Mouse (Mus musculus) heart, adult 8-10 months (tissue): ENCODE measurements around the gene Hcfc1. TPM values are rescaled to one million over a fixed set of nuclear protein-coding genes. Genes with fewer than 3 reads are reported as not detected.

Source experiments
- DNase-seq: peaks from one replicate; pipeline ENCODE4 v3.0.0; 2022; ENCODE audit warnings: low spot score
- total RNA-seq, 4 experiments: library from RNA; stranded (reverse); gene quantifications; 2 replicates each; pipeline ENCODE4 v1.2.4; 2022

Gene Hcfc1
- total RNA-seq: 10 to 100 TPM; 36.7 to 39.7 (median 39.7) TPM

GRCm38 (mm10) chrX:73966248-73967176, at the start of gene Hcfc1:
Gene Hcfc1, minus strand, starts transcription at chrX:73966357.
- peak; percentile 89 for DNase-seq

DNA sequence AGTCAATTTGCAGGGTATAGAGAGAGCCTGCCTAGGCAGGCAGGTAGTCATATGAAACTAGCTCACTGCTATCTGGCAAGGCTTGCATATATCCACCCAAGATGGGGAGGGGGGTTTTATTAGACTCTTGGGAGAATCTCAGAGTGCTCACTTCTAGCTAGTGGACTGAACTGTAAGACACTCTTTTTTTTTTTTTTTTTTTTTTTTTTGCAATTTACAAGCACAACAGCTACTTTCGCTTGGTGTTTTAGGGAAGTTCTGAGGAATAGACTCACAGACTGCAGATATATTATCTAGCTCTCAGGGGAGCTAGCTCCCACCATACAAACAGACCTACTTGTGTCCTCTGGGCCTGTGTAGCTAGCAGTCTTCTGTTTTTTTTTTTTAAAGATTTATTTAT, 48.4 kb upstream of the Hcfc1 start:
- DNase-seq: no peak

GRCm38 (mm10) chrX:74008063-74008462, 41.9 kb upstream of the Hcfc1 start:
- DNase-seq: no peak

DNA sequence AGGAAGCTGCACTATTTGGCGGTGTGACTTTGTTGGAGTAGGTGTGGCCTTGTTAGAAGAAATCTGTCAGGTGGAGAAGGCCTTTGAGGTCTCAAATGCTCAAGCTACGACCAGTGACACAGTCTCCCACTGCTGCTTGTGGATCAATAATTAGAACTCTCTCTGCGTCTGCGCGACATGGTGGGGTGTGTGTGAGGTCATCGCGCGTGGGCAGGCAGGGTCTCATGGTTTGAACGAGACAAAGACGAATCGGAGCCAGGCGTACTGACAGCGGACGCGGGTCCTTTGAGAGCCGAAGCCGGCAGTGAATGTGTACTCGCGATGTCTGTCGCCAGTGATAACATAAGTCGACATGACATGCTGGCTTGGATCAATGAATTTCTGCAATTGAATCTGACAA, 40.2 kb upstream of the Hcfc1 start:
- DNase-seq: no peak

GRCm38 (mm10) chrX:74003644-74004043, 37.5 kb upstream of the Hcfc1 start:
- DNase-seq: no peak

- DNase-seq: no peak
Measured at GRCm38 (mm10) chrX:74001024-74001423, 34.9 kb upstream of the Hcfc1 start.

DNA sequence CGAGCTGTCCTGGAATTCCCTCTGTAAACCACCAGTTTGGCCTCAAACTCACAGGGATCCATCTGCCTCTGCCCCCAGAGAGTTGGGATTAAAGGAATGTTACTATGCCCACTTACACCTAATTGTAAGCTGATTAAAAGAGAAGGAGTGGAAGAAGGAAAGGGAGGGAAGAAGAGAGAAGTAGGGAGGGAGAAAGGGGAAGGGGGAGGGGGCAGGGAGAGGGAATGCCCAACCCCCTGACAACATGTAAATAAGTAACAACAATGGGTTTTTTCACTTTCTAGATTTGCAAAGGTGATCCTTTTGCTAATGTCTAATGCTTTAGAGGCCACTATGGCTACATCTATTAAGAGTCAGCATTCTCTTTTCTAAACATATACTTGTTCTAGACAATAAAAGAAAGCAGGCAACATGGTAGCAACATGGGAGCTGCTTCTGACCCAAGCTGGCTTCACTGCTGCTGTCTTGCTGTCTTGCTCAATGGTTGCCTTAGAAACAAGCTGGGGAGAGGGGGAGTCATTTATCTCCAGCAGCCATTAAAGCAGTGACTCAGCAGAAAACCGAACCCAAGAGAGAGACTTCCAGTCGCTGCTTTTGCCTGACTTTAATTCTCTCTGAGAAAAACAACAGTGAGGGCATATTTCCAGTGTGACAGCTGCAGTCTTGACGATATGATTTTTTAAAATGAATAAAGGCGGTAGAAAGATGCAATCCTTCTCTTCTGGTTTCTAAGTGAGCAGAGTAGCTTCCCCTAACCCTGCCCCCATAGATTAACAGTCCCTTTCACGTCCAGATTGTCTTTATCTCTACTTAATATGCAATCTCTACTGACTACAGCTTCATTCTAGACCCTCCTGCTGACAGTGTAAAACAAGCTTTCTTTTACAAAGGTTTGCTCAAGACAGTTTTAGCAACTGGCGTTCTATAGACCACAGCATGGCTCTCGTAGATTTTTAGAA, 33.0 kb upstream of the Hcfc1 start:
- peak; percentile 40 for DNase-seq

DNA sequence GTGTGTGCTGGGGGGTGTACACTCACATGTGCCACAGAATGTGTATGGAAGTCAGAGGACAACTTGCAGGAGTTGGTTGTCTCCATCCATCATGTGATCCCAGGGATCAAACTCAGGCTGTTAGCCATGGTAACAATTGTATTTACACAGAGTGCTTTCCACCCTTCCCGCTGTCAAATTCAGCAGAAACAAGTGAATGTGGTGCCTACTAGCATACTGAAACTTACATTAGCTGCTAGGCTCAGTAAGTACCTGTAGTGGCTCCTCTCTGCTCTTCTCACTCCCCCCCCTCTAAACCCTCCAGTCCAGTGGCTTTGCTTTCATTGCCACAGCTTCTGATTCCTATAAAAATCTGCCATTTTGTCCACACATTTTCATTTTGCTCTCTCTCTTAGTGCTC, 11.6 kb upstream of the Hcfc1 start:
- DNase-seq: no peak

- no peak for DNase-seq
Measured at GRCm38 (mm10) chrX:73976283-73976682, 10.1 kb upstream of the Hcfc1 start.

DNA sequence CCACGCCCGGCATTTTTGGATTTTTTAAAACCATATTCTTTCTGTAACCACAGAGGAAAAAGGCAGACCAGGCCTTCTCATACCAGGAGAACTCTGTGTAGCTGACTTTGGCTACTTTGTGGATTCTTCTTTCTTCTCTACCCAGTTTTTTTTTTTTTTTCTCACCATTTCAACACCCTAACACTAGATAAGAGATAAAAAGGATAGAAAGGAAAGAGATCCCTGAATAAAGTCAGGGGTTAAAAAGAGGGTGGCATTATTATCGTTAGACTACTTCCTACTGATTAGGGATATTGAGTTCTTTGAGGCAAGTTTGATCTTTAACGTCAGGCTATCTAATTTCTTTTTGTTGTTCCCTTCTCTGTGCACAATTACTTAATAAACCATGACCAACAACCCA, 6.6 kb upstream of the Hcfc1 start:
- no peak for DNase-seq

DNA sequence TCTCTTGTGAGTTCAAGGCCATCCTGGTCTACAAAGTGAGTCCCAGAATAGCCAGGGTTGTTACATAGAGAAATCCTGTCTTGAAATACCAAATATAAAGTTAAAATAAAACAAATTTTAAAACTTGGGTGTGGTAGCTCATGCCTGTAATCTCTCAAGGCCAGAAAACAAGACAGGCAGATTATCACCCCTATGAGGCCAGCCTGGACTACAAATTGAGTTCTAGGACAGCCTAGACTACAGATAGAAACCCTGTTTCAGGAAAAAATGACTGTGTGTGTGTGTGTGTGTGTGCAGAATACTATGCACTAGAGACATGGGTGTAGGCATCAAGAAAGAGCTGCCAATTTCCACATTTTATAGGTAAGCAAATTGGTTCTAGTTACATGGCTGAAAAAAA, 4.6 kb upstream of the Hcfc1 start:
- no peak for DNase-seq

- no peak for DNase-seq
Measured at GRCm38 (mm10) chrX:73969729-73970128, 3.6 kb upstream of the Hcfc1 start.

GRCm38 (mm10) chrX:73969167-73969566, 3.0 kb upstream of the Hcfc1 start:
- no peak for DNase-seq

- peak; percentile 89 for DNase-seq
Measured at GRCm38 (mm10) chrX:73967177-73968075, 1.3 kb upstream of the Hcfc1 start.

DNA sequence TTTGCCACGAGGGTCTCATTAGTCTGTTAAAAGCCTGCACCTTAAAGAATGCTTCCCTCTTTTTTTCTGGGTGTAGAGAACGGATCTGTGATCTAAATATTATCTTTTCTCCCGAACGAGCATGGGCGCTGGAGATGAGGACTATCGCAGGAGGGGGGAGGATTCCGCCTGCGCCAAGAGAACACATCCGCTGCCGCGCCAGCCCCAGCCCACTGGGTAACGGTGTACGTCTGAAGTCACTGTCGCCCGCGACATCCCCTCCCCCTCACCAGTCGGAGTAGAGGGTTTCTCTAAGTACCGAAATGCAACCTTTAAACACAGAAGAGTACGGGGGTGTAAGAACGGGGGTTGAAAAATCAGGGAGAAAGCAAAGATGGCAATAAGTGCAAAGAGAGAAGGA, 850 bp downstream of the Hcfc1 start:
- DNase-seq: no peak

- DNase-seq: no peak
Measured at GRCm38 (mm10) chrX:73964363-73964762, 1.8 kb downstream of the Hcfc1 start.

- no peak for DNase-seq
Measured at GRCm38 (mm10) chrX:73954988-73955387, 11.2 kb downstream of the Hcfc1 start.

- DNase-seq: no peak
Measured at GRCm38 (mm10) chrX:73952603-73953002, 13.6 kb downstream of the Hcfc1 start.

DNA sequence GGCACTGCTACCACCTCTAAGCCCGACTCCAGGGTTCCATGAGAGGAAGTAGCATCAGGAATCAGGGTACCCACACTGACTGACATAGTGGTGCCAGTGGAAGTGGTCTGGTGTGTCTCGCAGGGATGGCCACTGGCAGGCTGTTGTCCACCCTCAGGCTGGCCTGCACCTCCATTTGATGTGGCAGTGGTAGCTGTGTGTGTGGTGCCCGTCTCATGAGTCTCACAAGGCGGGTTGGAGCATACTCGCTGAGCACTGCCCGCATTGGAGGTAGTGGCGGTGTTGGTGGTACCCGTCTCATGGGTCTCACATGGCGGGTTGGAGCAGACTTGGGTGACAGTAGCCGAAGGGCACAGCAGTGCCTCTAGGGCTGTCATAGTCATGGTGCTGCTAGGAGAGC, 16.8 kb downstream of the Hcfc1 start:
- DNase-seq: no peak

GRCm38 (mm10) chrX:73948647-73949046, 17.5 kb downstream of the Hcfc1 start:
- DNase-seq: peak; percentile 61

GRCm38 (mm10) chrX:73946896-73947295, 19.3 kb downstream of the Hcfc1 start:
- no peak for DNase-seq
